23 mouse cellular contexts compared by ENCODE assay signal in genomic region chr5:75004755-75005154, GRCm38 (mm10). TPM values are rescaled to one million over a fixed set of nuclear protein-coding genes. Genes with fewer than 3 reads are reported as not detected.
DNase-seq lines count a peak whose midpoint lies in the region; ATAC-seq and TF ChIP-seq lines count a peak whose summit lies in the region.
"Had no signal": no experiment of that assay in that cellular context is flagged by ENCODE, and none has a peak within 500 bp of the region (broad histone marks: within the 10 kb centered on the region; RNA-seq: fewer than 3 reads in every experiment).

No protein-coding gene starts in this region.

- no peak overlapping the region for H3K9ac ChIP-seq in liver, embryonic 13.5 days
- no peak overlapping the region for H3K9ac ChIP-seq in liver, embryonic 11.5 days (ENCODE audit: low read depth, low read length)
- no peak overlapping the region for H3K9ac ChIP-seq in liver, postnatal 0 days (replicated peaks)
- H3K9ac ChIP-seq: embryonic facial prominence, embryonic 13.5 days; embryonic facial prominence, embryonic 15.5 days; forebrain, embryonic 12.5 days had no signal

- no peaks in the 10 kb centered on the region for H3K4me1 ChIP-seq in liver, embryonic 13.5 days (replicated peaks)
- no peaks in the 10 kb centered on the region for H3K4me1 ChIP-seq in liver, embryonic 11.5 days (replicated peaks; ENCODE audit: control insufficient read depth, insufficient read depth, low read length)
- no peaks in the 10 kb centered on the region for H3K4me1 ChIP-seq in liver, postnatal 0 days (ENCODE audit: insufficient read depth)
- H3K4me1 ChIP-seq: embryonic facial prominence, embryonic 13.5 days; embryonic facial prominence, embryonic 15.5 days had no signal

- H3K4me3 ChIP-seq in liver, embryonic 13.5 days (replicated peaks): no peak overlapping the region
- H3K4me3 ChIP-seq in liver, embryonic 11.5 days (ENCODE audit: low read depth, low read length): no peak overlapping the region
- no peak overlapping the region for H3K4me3 ChIP-seq in liver, postnatal 0 days (ENCODE audit: low read depth, low read length)
- H3K4me3 ChIP-seq: embryonic facial prominence, embryonic 13.5 days; embryonic facial prominence, embryonic 15.5 days; erythroblast, embryonic 14.5 days; forebrain, embryonic 10.5 days; forebrain, embryonic 12.5 days had no signal

- 57% methylated on average over 3 of the region's 3 CpGs for WGBS in liver, embryonic 13.5 days (ENCODE audit: insufficient replicate concordance)
- WGBS in liver, embryonic 11.5 days: 75% methylated on average over 3 of the region's 3 CpGs
- 61% methylated on average over 3 of the region's 3 CpGs for WGBS in liver, postnatal 0 days (ENCODE audit: insufficient replicate concordance)

- TF ChIP-seq CTCF in liver, postnatal 0 days (IDR thresholded peaks at IDR 0.05; ENCODE audit: low read depth): no peak

- intact Hi-C loops in heart, postnatal 10 days (cut with DNase I): no loop called here

- H3K36me3 ChIP-seq in liver, embryonic 13.5 days: peaks cover 26% of the 10 kb centered on the region
- peaks cover 8% of the 10 kb centered on the region for H3K36me3 ChIP-seq in liver, embryonic 11.5 days (ENCODE audit: control insufficient read depth, insufficient read depth, low read length)
- H3K36me3 ChIP-seq in liver, postnatal 0 days (replicated peaks; ENCODE audit: insufficient read depth, low read length): peaks cover 27% of the 10 kb centered on the region

- no peaks in the 10 kb centered on the region for H3K9me3 ChIP-seq in liver, embryonic 13.5 days (replicated peaks)
- H3K9me3 ChIP-seq in liver, embryonic 11.5 days (ENCODE audit: control insufficient read depth, low read length): no peaks in the 10 kb centered on the region
- H3K9me3 ChIP-seq in liver, postnatal 0 days (ENCODE audit: low read length): no peaks in the 10 kb centered on the region
- H3K9me3 ChIP-seq: embryonic facial prominence, embryonic 13.5 days; embryonic facial prominence, embryonic 15.5 days had no signal

- DNase-seq in heart, adult 11 months: peak; percentile 9
- no peak for DNase-seq in heart, postnatal 10 days
- DNase-seq in liver, embryonic 13.5 days: no peak
- no peak for DNase-seq in liver, embryonic 11.5 days (ENCODE audit: low spot score)
- no peak for DNase-seq in liver, postnatal 0 days
- no peak for DNase-seq in right cerebral cortex, postnatal 10 days (ENCODE audit: low spot score in 2 of 2)
- DNase-seq: adrenal gland, adult 2 months; adrenal gland, postnatal 10 days; adrenal gland, postnatal 25 days; cerebellum, adult 11 months; cerebellum, adult 18-20 months; cerebellum, adult 8-10 months; cerebellum, adult 9-11 months; cerebellum, postnatal 14 days; cerebellum, postnatal 36 days; embryo, embryonic 11 days had no signal

- no peak overlapping the region for H3K4me2 ChIP-seq in liver, embryonic 13.5 days
- H3K4me2 ChIP-seq in liver, embryonic 11.5 days: no peak overlapping the region
- H3K4me2 ChIP-seq in liver, postnatal 0 days (ENCODE audit: low read depth, low read length): no peak overlapping the region
- H3K4me2 ChIP-seq: embryonic facial prominence, embryonic 13.5 days; embryonic facial prominence, embryonic 15.5 days; forebrain, embryonic 12.5 days had no signal

- no peak for TF ChIP-seq EP300 in liver, postnatal 0 days (IDR thresholded peaks at IDR 0.05; ENCODE audit: low read depth)

- 0 out of 2 replicates have a peak, but pooled peaks have one; percentile 36 for ATAC-seq in liver, embryonic 13.5 days (ENCODE audit: low read depth)
- ATAC-seq in liver, embryonic 11.5 days (replicated peaks; ENCODE audit: low FRiP score): no peak
- peak; percentile 85 for ATAC-seq in liver, postnatal 0 days
- ATAC-seq: forebrain, embryonic 14.5 days; forebrain, embryonic 16.5 days had no signal

- H3K27me3 ChIP-seq in liver, embryonic 13.5 days: no peaks in the 10 kb centered on the region
- no peaks in the 10 kb centered on the region for H3K27me3 ChIP-seq in liver, embryonic 11.5 days (replicated peaks; ENCODE audit: control insufficient read depth, insufficient read depth, low read length)
- no peaks in the 10 kb centered on the region for H3K27me3 ChIP-seq in liver, postnatal 0 days (ENCODE audit: insufficient read depth, low read length)
- H3K27me3 ChIP-seq: embryonic facial prominence, embryonic 13.5 days; embryonic facial prominence, embryonic 15.5 days had no signal

- no peak overlapping the region for H3K27ac ChIP-seq in liver, embryonic 13.5 days
- H3K27ac ChIP-seq in liver, embryonic 11.5 days (ENCODE audit: low read depth, low read length): no peak overlapping the region
- H3K27ac ChIP-seq in liver, postnatal 0 days (ENCODE audit: low read depth): no peak overlapping the region
- H3K27ac ChIP-seq: embryonic facial prominence, embryonic 13.5 days; embryonic facial prominence, embryonic 15.5 days; forebrain, embryonic 10.5 days; forebrain, embryonic 12.5 days had no signal

RNA-seq across cellular contexts. Expression of gene Chic2, which starts 39.8 kb away (rescaled TPM):
- 10 to 100 TPM; 27.7 to 29.3 TPM for total RNA-seq in heart, postnatal 10 days (2021)
- 17.8 and 17.9 TPM in 2 replicates for polyA plus RNA-seq in liver, embryonic 13.5 days (2015; fragmentation: Nextera tagmentation; extraction: Ambion mirVana)
- polyA plus RNA-seq in liver, embryonic 11.5 days (2014; fragmentation: Nextera tagmentation; extraction: Ambion mirVana): 32.7 and 33.2 TPM in 2 replicates
- 27.8 and 32.8 TPM in 2 replicates for polyA plus RNA-seq in liver, postnatal 0 days (2015; fragmentation: Nextera tagmentation; extraction: Ambion mirVana)
